Mouse (Mus musculus) hindbrain, embryonic 16.5 days (tissue): ENCODE measurements around the gene Kcnh5. TPM values are rescaled to one million over a fixed set of nuclear protein-coding genes. Genes with fewer than 3 reads are reported as not detected.
A peak's percentile ranks its signal among the peaks of the same experiment; 100 is the strongest.

Source experiments
- ATAC-seq: fragments of 200-750 bp; cut with Nextera tagmentation; 2 replicates; pipeline ENCODE4 v1.8.0; 2017; ENCODE audit warnings: moderate TSS enrichment, moderate library complexity
- H3K27ac ChIP-seq: fragments of 300-500 bp; sonication (generic); 2 replicates; pipeline ENCODE4 v1.5.1; 2014; ENCODE audit warnings: low read depth, mild to moderate bottlenecking, control low read depth, low read length, moderate library complexity
- H3K27me3 ChIP-seq: fragments of 300-500 bp; sonication (generic); replicated peaks from 2 replicates; pipeline ENCODE4 v1.6.1; 2014; ENCODE audit warnings: low read length; ENCODE audit not compliant: control insufficient read depth, insufficient read depth
- H3K36me3 ChIP-seq: fragments of 300-500 bp; sonication (generic); 2 replicates; pipeline ENCODE4 v1.6.1; 2014; ENCODE audit warnings: mild to moderate bottlenecking, low read length, moderate library complexity, mixed read lengths; ENCODE audit not compliant: control insufficient read depth, insufficient read depth
- H3K4me1 ChIP-seq: fragments of 300-500 bp; sonication (generic); 2 replicates; pipeline ENCODE4 v1.6.1; 2014; ENCODE audit warnings: low read depth, low read length; ENCODE audit not compliant: control insufficient read depth, insufficient read depth
- H3K4me2 ChIP-seq: fragments of 300-500 bp; sonication (generic); 2 replicates; pipeline ENCODE4 v1.6.1; 2014; ENCODE audit warnings: mild to moderate bottlenecking, low read length, control low read depth, moderate library complexity
- H3K4me3 ChIP-seq: fragments of 300-500 bp; sonication (generic); 2 replicates; pipeline ENCODE4 v1.5.1; 2014; ENCODE audit warnings: mild to moderate bottlenecking, low read length, control low read depth, moderate library complexity
- H3K9ac ChIP-seq: fragments of 300-500 bp; sonication (generic); 2 replicates; pipeline ENCODE4 v1.6.1; 2014; ENCODE audit warnings: low read depth, mild to moderate bottlenecking, control low read depth, low read length, moderate library complexity
- H3K9me3 ChIP-seq: fragments of 300-500 bp; sonication (generic); 2 replicates; pipeline ENCODE4 v1.6.1; 2014; ENCODE audit warnings: mild to moderate bottlenecking, low read length, moderate library complexity; ENCODE audit not compliant: control insufficient read depth
- WGBS: fragments of 180-500 bp; shearing (Covaris S2); extraction: QIAGEN DNeasy Blood & Tissue Kit; methylation state at CpG from one replicate; pipeline ENCODE4 v1.1.7; 2014; 5-methylcytosine and 5-hydroxymethylcytosine counted together
- polyA plus RNA-seq: library from polyadenylated mRNA; unstranded; fragments of >200 nt; fragmentation: Nextera tagmentation; extraction: Ambion mirVana; gene quantifications from 2 replicates; pipeline ENCODE4 v1.2.1, GENCODE M21; 2015

Kcnh5 gene
- polyA plus RNA-seq, 1 experiment from 2014 or later: 4.3 TPM

DNA sequence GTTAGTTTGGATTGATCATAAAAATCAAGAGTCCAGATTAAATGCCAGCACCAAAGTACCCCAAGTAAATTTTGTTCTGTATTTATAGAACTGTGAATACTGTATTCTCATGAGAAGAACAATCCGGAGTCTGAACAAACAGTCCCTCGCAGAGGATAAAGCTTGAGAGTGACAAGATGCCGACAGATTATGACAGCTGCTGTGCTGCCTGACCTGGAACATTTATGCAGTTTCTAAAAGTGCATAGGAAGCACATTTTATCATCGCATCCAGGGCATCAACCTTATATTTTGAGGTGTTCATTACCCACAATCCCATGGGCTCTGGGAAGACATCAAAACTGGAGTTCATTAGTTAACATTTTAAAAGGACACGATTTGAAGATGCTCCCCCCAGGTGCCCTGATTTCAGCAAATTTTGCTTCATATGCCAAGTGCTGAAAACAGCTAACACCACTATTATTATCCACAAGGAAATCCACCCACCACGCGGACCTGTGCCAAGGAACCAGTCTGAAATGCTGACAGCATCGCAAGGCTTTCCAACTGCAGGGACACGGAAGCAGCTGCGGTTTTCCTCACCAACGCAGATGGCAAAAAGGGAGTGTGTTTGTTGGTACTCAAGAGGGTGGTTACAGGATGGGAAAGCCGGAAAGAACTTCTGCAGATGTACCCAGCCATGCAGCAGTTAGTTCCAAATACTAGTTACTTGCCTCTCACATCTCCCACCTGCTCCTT, 328.4 kb downstream of the Kcnh5 start:
- no peaks in the 10 kb centered on the region; the same call in 1 of the 2 replicates for H3K4me1 ChIP-seq
- H3K9ac ChIP-seq: no peak overlapping the region
- H3K27ac ChIP-seq: no peak overlapping the region
- no peaks in the 10 kb centered on the region for H3K36me3 ChIP-seq
- 64% methylated on average over 12 of the region's 12 CpGs for WGBS
- H3K4me2 ChIP-seq: 0 out of 2 replicates have a peak overlapping the region, but pooled peaks have one; percentile 14
- H3K4me3 ChIP-seq: no peak overlapping the region
- no peaks in the 10 kb centered on the region for H3K9me3 ChIP-seq
- ATAC-seq: no peak
- no peaks in the 10 kb centered on the region for H3K27me3 ChIP-seq

Other genes with a start within 250 kb of the Kcnh5 start
- 20.8 and 24.3 TPM in 2 replicates for gene Rhoj, start 131.0 kb upstream of the Kcnh5 start, polyA plus RNA-seq
- not detected in 2 replicates for gene Gphb5, start 239.4 kb upstream of the Kcnh5 start, polyA plus RNA-seq